Mouse (Mus musculus): ENCODE measurements around the gene Shd.

Gene Shd

GRCm38 (mm10) chr17:55958918-55959728, 11.1 kb upstream of the Shd start, which contains the start of gene Yju2:
Yju2 (plus strand) TSS chr17:55959099.
- DNase-seq (ENCODE audit: low read depth, low spot score): peak; percentile 90

GRCm38 (mm10) chr17:55959946-55960740, 10.1 kb upstream of the Shd start:
- DNase-seq (ENCODE audit: low read depth, low spot score): no peak

DNA sequence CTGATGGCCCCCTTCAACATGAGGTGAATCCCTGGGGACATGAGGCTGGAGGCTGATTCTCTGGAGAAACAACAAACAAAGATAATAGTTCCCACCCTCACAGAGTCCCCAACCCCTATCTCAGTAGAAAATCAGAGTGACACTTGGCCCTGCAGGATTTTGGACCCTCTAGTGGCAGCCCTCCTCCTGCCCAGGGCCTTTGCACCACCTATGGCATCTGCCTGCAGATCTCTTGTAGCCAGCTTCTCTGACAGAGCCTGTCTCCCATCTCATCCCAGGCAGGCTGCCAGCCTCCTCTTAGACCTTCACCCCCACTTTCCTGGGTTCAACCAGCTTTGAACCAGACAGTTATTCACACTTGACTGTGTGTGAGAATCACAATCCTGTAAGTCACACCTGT, 9.5 kb upstream of the Shd start:
- DNase-seq (ENCODE audit: low read depth, low spot score): no peak

GRCm38 (mm10) chr17:55961631-55962030, 8.6 kb upstream of the Shd start:
- DNase-seq (ENCODE audit: low read depth, low spot score): no peak

- DNase-seq (ENCODE audit: low read depth, low spot score): no peak
Observed at GRCm38 (mm10) chr17:55963171-55963570, 7.1 kb upstream of the Shd start.

GRCm38 (mm10) chr17:55964496-55964895, 5.8 kb upstream of the Shd start:
- no peak for DNase-seq (ENCODE audit: low read depth, low spot score)

DNA sequence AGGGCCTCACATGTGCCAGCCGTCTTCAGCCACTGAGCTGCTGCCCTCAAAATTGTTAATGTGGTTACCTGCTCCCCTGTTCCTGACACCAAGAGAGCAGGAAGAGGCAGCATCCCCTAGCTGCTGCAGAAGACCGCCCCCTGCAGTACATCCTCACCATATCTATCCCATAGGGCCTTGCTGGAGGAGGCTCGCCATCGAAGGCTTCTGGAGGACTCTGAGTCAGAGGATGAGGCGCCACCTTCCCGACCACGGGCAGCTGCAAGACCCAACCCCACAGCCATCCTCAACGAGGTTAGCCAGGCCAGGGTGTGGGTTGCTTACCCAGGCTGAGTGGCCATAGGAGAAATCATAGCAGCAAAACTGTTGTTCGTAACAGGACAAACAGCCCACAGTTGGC, 5.3 kb upstream of the Shd start:
- no peak for DNase-seq (ENCODE audit: low read depth, low spot score)

- no peak for DNase-seq (ENCODE audit: low read depth, low spot score)
Observed at GRCm38 (mm10) chr17:55967186-55967585, 3.1 kb upstream of the Shd start.

DNA sequence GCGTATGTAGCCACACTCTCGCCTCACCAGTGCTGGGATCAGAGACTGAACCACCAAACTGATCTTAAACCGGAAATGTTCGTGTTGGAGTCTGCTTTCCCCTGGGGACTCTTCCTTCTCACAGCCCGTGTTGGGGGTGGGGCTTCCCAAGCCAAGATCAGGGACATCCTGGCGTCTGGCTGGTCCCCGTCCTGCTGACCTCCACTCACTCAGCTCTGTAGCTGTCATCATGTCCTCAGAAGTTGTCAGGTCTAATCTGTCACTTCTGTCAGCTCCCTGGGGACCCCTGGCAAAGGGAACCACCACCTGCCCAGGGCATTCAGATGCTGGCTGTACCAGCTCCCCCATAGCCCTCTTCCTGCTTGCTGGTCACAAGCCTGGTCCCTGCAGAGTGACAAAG, 2.1 kb upstream of the Shd start:
- DNase-seq (ENCODE audit: low read depth, low spot score): no peak

DNA sequence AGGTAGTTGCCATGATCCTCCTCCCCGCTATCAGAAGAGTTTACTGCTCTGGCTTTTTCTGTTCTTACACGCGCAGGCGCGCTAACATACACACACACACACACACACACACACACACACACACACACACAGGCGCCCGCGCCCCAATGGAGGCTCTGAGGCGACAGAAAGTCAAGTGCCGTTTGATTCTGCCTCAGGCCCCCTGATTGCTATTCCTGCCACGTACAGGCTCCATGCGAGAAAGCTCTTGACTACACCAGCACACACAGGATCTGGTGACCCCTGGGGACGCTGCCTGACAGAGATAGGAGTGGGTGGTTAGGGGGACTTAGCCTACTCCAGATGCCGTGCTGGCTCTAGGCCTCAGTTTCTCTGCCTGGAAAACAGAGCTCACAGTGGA, 707 bp upstream of the Shd start:
- DNase-seq (ENCODE audit: low read depth, low spot score): no peak

DNA sequence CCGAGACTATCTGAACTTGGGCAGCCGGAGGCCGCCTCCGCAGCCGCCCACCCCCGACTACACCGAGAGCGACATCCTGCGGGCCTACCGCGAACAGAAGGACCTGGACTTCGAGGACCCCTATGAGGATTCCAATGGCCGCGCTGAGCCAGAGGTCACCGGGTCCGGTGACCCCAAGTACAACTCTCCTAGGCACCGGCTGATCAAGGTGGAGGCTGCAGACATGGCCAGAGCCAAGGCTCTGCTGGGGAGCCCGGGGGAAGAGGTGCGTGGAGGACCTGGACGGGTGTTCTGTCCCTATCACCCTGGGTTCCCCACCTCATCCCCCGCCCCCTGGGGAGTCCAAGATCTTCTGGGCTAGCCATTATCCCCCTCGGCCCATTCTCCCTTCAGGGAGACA, 1.2 kb downstream of the Shd start:
- DNase-seq (ENCODE audit: low read depth, low spot score): no peak

DNA sequence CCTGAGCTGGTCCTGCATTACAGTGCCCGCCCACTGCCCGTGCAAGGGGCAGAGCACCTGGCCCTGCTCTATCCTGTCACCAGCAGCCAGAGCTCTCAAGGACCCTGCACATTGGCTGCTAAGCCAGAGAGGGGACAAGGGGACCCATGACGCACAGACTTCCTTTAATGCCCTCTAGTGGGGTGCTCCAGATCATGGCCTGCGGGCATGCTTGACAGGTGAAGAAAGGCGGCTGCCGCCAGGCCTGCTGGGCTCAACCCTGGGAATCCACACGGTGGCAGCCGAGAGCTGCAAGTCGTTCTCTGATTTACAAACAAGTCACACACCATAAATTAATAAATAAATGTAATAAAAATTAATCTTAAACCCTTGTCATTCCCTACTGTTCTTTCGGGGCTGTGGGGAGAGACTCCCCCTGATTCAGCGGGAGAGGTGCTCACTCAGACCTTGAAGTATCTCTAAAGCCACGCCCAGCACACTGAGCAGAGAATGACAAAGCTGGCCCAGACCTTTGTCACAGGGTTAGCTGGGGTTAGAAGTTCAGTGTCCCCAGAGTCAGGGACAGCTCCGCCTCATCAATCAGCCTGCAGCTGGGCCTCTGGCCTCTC, 6.1 kb downstream of the Shd start:
- peak; percentile 56 for DNase-seq (ENCODE audit: low read depth, low spot score)

DNA sequence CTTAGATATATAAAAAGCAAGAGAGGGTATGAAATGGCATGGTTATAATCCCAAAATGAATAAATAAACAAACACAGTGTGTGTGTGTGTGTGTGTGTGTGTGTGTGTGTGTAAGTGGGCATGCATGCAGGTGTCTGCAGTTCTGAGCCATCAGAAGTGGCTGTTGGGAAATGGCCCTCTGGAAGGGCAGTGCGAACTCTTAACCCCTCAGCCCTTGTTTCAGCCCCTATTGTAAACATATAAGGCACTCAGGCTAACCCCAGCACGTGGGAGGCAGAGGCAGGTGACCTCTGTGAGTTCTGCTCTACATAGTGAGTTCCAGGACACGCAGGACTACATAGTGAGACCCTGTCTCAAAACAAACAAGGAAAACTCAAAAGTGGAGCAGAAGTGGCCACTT, 7.0 kb downstream of the Shd start:
- DNase-seq (ENCODE audit: low read depth, low spot score): no peak

GRCm38 (mm10) chr17:55986030-55986961, 16.0 kb downstream of the Shd start, which contains the start of gene Fsd1:
Fsd1 (plus strand) TSS chr17:55986509.
- DNase-seq (ENCODE audit: low read depth, low spot score): peak; percentile 66

- no peak for DNase-seq (ENCODE audit: low read depth, low spot score)
Observed at GRCm38 (mm10) chr17:55990278-55990898, 20.1 kb downstream of the Shd start.

DNA sequence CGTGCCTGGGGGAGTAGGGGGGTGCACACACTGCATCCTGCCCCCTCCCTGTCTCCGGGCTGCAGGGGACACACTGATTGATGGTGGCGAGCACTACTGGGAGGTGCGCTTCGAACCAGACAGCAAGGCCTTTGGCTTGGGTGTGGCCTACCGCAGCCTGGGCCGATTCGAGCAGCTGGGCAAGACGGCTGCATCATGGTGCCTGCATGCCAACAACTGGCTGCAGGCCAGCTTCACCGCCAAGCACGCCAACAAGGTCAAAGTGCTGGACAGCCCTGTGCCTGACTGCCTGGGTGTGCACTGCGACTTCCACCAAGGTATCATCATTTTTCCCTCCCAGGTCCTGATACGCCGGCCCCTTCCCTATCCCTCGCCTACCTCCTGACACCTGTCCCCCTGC, 25.7 kb downstream of the Shd start:
- no peak for DNase-seq (ENCODE audit: low read depth, low spot score)

- no peak for DNase-seq (ENCODE audit: low read depth, low spot score)
Observed at GRCm38 (mm10) chr17:55999794-56000499, 29.7 kb downstream of the Shd start.

DNA sequence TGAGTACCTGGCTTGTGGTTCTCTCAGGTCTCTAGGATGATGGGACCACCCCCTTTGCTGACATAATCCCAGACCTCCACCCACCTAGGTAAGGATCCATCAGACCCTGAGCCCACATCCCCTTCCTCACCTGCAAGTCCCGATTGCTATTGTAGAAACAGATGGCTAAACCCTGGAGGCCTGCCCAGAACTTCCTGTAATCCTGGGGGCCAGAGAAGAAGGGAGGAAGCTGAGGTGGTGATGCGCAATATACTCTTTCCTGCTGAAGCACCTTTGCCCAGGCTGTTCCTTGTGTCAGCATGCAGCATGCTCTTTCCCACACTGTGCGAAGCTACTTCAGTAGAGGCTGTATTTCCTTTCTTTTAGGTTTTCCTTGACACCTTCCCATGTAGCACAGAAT, 32.7 kb downstream of the Shd start:
- DNase-seq (ENCODE audit: low read depth, low spot score): no peak

DNA sequence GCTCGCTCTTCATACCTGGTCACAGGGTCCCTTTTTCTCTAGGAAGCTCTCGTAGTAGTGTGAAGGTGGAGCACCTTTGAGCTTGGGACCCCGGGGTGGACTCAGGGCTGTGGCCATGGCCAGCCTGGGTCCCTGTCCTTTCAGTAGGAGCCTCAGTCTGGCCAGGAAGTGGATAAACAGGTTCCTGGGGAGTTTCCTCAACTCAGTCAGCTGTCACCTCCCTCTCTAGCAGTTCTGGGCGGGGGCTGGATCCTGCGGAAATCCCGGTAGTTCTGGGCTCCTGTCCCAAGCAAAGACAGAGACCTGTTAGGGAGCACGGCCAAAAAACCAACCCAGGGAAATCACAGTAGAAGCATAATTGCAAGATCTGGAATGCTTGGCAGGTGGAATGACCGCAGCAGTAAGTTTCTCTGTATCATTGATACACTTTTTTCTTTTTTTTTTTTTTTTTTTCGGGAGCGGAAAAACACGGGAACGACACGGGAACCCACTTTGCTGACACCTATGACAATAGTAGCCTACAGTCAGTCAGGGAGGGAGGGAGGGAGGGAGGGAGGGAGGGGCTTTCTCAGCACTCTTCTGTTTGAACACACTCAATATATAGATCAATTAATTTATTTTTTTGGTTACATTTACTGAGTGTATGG, 35.3 kb downstream of the Shd start, which contains the start of the genes Stap2 and Mpnd:
TSS of gene Stap2 (minus strand) at position 170 of the 647 bp plus-strand sequence.
TSS of gene Mpnd (plus strand) at position 297 of the 647 bp plus-strand sequence.
- DNase-seq (ENCODE audit: low read depth, low spot score): peak; percentile 92

All from embryo, embryonic 11.5 days (tissue).